Mouse (Mus musculus): ENCODE data around the gene Pot1a.
A peak's percentile ranks its signal among the peaks of the same experiment; 100 is the strongest.

Pot1a gene

GRCm38 (mm10) chr6:25808806-25809495, at the start of gene Pot1a:
Gene Pot1a (minus strand): TSS chr6:25809246.
- DNase-seq (ENCODE audit: low spot score), result peak; percentile 80

- DNase-seq (ENCODE audit: low spot score), result no peak
Observed at GRCm38 (mm10) chr6:25836261-25836660, 27.2 kb upstream of the Pot1a start.

GRCm38 (mm10) chr6:25806021-25806420, 3.0 kb downstream of the Pot1a start:
- no peak for DNase-seq (ENCODE audit: low spot score)

GRCm38 (mm10) chr6:25802269-25802668, 6.8 kb downstream of the Pot1a start:
- no peak for DNase-seq (ENCODE audit: low spot score)

GRCm38 (mm10) chr6:25801230-25801629, 7.8 kb downstream of the Pot1a start:
- no peak for DNase-seq (ENCODE audit: low spot score)

GRCm38 (mm10) chr6:25768238-25768637, 40.8 kb downstream of the Pot1a start:
- no peak for DNase-seq (ENCODE audit: low spot score)

- DNase-seq (ENCODE audit: low spot score), result no peak
Observed at GRCm38 (mm10) chr6:25767552-25767951, 41.5 kb downstream of the Pot1a start.

GRCm38 (mm10) chr6:25767073-25767472, 42.0 kb downstream of the Pot1a start:
- no peak for DNase-seq (ENCODE audit: low spot score)

GRCm38 (mm10) chr6:25766283-25766682, 42.8 kb downstream of the Pot1a start:
- DNase-seq (ENCODE audit: low spot score), result no peak

- no peak for DNase-seq (ENCODE audit: low spot score)
Observed at GRCm38 (mm10) chr6:25752651-25753050, 56.4 kb downstream of the Pot1a start.

GRCm38 (mm10) chr6:25736533-25736932, 72.5 kb downstream of the Pot1a start:
- DNase-seq (ENCODE audit: low spot score), result no peak

GRCm38 (mm10) chr6:25726560-25726959, 82.5 kb downstream of the Pot1a start:
- no peak for DNase-seq (ENCODE audit: low spot score)

- no peak for DNase-seq (ENCODE audit: low spot score)
Observed at GRCm38 (mm10) chr6:25710601-25711000, 98.4 kb downstream of the Pot1a start.

- no peak for DNase-seq (ENCODE audit: low spot score)
Observed at GRCm38 (mm10) chr6:25709250-25709895, 99.7 kb downstream of the Pot1a start.

GRCm38 (mm10) chr6:25699956-25700355, 109.1 kb downstream of the Pot1a start:
- no peak for DNase-seq (ENCODE audit: low spot score)
